Mouse (Mus musculus): ENCODE results near the gene Limd2. TPM values are rescaled to one million over a fixed set of nuclear protein-coding genes. Genes with fewer than 3 reads are reported as not detected.
"Not testable (repeated sequence)": the region's sequence is repeated elsewhere in the genome, so short reads cannot be mapped to it uniquely, and the experiment has no call there.

The Limd2 gene
- polyA plus RNA-seq, 1 experiment, result 67.7 TPM

GRCm38 (mm10) chr11:106134580-106135528 lies 25.8 kb downstream of the Limd2 start:
- Histone ChIP-seq H3K79me2 (ENCODE audit: control insufficient read depth, insufficient read depth) (no peaks in the 10 kb centered on the region), H3K79me3 (ENCODE audit: low read depth) (no peaks in the 10 kb centered on the region), H3ac (ENCODE audit: control insufficient read depth, insufficient read length, low read depth) (no peak overlapping the region), H3K36me3 (ENCODE audit: control insufficient read depth, insufficient read depth) (peaks cover 40% of the 10 kb centered on the region), H3K4me3 (ENCODE audit: insufficient read depth, poor library complexity, severe bottlenecking) (no peak overlapping the region), H3K27me3 (ENCODE audit: control insufficient read depth, insufficient read depth, insufficient read length) (no peaks in the 10 kb centered on the region)
- TF ChIP-seq MYOG (IDR thresholded peaks at IDR 0.05; ENCODE audit: control insufficient read depth, extremely low read depth, insufficient read length) (no peak), FOSL1 (IDR thresholded peaks at IDR 0.05; ENCODE audit: insufficient read depth, low read length, poor library complexity, severe bottlenecking) (no peak), USF1 (IDR thresholded peaks at IDR 0.05; ENCODE audit: low read depth) (no peak), MAX (IDR thresholded peaks at IDR 0.05) (no peak), MYOD1 (IDR thresholded peaks at IDR 0.05; ENCODE audit: control insufficient read depth, insufficient read length, low read depth) (no peak), CTCF (IDR thresholded peaks at IDR 0.05; ENCODE audit: control insufficient read depth, insufficient read depth, insufficient read length) (no peak), CEBPB (IDR thresholded peaks at IDR 0.05; ENCODE audit: low read depth) (no peak)

- Histone ChIP-seq H3K27me3 (ENCODE audit: control insufficient read depth, insufficient read depth, insufficient read length) (no peaks in the 10 kb centered on the region), H3K79me3 (ENCODE audit: low read depth) (no peaks in the 10 kb centered on the region), H3K36me3 (ENCODE audit: control insufficient read depth, insufficient read depth) (peaks cover 54% of the 10 kb centered on the region), H3K4me3 (ENCODE audit: insufficient read depth, poor library complexity, severe bottlenecking) (no peak overlapping the region), H3K79me2 (ENCODE audit: control insufficient read depth, insufficient read depth) (no peaks in the 10 kb centered on the region), H3ac (ENCODE audit: control insufficient read depth, insufficient read length, low read depth) (no peak overlapping the region)
- TF ChIP-seq CEBPB (IDR thresholded peaks at IDR 0.05; ENCODE audit: low read depth), result no peak
- TF ChIP-seq CTCF (IDR thresholded peaks at IDR 0.05; ENCODE audit: control insufficient read depth, insufficient read depth, insufficient read length), result no peak
- no peak for TF ChIP-seq MAX (IDR thresholded peaks at IDR 0.05)
Observed at GRCm38 (mm10) chr11:106132516-106132915, 28.1 kb downstream of the Limd2 start.

- Histone ChIP-seq H3K79me2 (ENCODE audit: control insufficient read depth, insufficient read depth) (no peaks in the 10 kb centered on the region), H3K27me3 (ENCODE audit: control insufficient read depth, insufficient read depth, insufficient read length) (no peaks in the 10 kb centered on the region), H3ac (ENCODE audit: control insufficient read depth, insufficient read length, low read depth) (no peak overlapping the region), H3K79me3 (ENCODE audit: low read depth) (no peaks in the 10 kb centered on the region), H3K4me3 (ENCODE audit: insufficient read depth, poor library complexity, severe bottlenecking) (no peak overlapping the region), H3K36me3 (ENCODE audit: control insufficient read depth, insufficient read depth) (peaks cover 67% of the 10 kb centered on the region)
- no peak for TF ChIP-seq MYOD1 (IDR thresholded peaks at IDR 0.05; ENCODE audit: control insufficient read depth, insufficient read length, low read depth)
- TF ChIP-seq MAX (IDR thresholded peaks at IDR 0.05), result no peak
- no peak for TF ChIP-seq MYOG (IDR thresholded peaks at IDR 0.05; ENCODE audit: control insufficient read depth, extremely low read depth, insufficient read length)
- no peak for TF ChIP-seq FOSL1 (IDR thresholded peaks at IDR 0.05; ENCODE audit: insufficient read depth, low read length, poor library complexity, severe bottlenecking)
- TF ChIP-seq CEBPB (IDR thresholded peaks at IDR 0.05; ENCODE audit: low read depth), result no peak
Observed at GRCm38 (mm10) chr11:106129477-106129876, 31.2 kb downstream of the Limd2 start.

GRCm38 (mm10) chr11:106126727-106127373 lies 33.8 kb downstream of the Limd2 start:
- not testable (repeated sequence) for H3K79me3 ChIP-seq (ENCODE audit: low read depth); H3K79me2 ChIP-seq (ENCODE audit: control insufficient read depth, insufficient read depth); H3ac ChIP-seq (ENCODE audit: control insufficient read depth, insufficient read length, low read depth); H3K4me3 ChIP-seq (ENCODE audit: insufficient read depth, poor library complexity, severe bottlenecking); H3K27me3 ChIP-seq (ENCODE audit: control insufficient read depth, insufficient read depth, insufficient read length)
- H3K36me3 ChIP-seq (ENCODE audit: control insufficient read depth, insufficient read depth), result peaks cover 67% of the 10 kb centered on the region

- Histone ChIP-seq H3K79me2 (ENCODE audit: control insufficient read depth, insufficient read depth) (no peaks in the 10 kb centered on the region), H3K27me3 (ENCODE audit: control insufficient read depth, insufficient read depth, insufficient read length) (no peaks in the 10 kb centered on the region), H3ac (ENCODE audit: control insufficient read depth, insufficient read length, low read depth) (no peak overlapping the region), H3K79me3 (ENCODE audit: low read depth) (no peaks in the 10 kb centered on the region), H3K4me3 (ENCODE audit: insufficient read depth, poor library complexity, severe bottlenecking) (no peak overlapping the region), H3K36me3 (ENCODE audit: control insufficient read depth, insufficient read depth) (peaks cover 67% of the 10 kb centered on the region)
- TF ChIP-seq USF1 (IDR thresholded peaks at IDR 0.05; ENCODE audit: low read depth), result no peak
- no peak for TF ChIP-seq MAX (IDR thresholded peaks at IDR 0.05)
- no peak for TF ChIP-seq MYOG (IDR thresholded peaks at IDR 0.05; ENCODE audit: control insufficient read depth, extremely low read depth, insufficient read length)
- TF ChIP-seq CTCF (IDR thresholded peaks at IDR 0.05; ENCODE audit: control insufficient read depth, insufficient read depth, insufficient read length), result no peak
- TF ChIP-seq MYOD1 (IDR thresholded peaks at IDR 0.05; ENCODE audit: control insufficient read depth, insufficient read length, low read depth), result no peak
- no peak for TF ChIP-seq FOSL1 (IDR thresholded peaks at IDR 0.05; ENCODE audit: insufficient read depth, low read length, poor library complexity, severe bottlenecking)
Observed at GRCm38 (mm10) chr11:106125827-106126226, 34.8 kb downstream of the Limd2 start.

- H3ac ChIP-seq (ENCODE audit: control insufficient read depth, insufficient read length, low read depth), result no peak overlapping the region
- no peak overlapping the region for H3K4me3 ChIP-seq (ENCODE audit: insufficient read depth, poor library complexity, severe bottlenecking)
- H3K79me3 ChIP-seq (ENCODE audit: low read depth), result no peaks in the 10 kb centered on the region
- TF ChIP-seq USF1 (IDR thresholded peaks at IDR 0.05; ENCODE audit: low read depth), result no peak
- TF ChIP-seq MYOG (IDR thresholded peaks at IDR 0.05; ENCODE audit: control insufficient read depth, extremely low read depth, insufficient read length), result no peak
- peaks cover 57% of the 10 kb centered on the region for H3K36me3 ChIP-seq (ENCODE audit: control insufficient read depth, insufficient read depth)
- H3K79me2 ChIP-seq (ENCODE audit: control insufficient read depth, insufficient read depth), result no peaks in the 10 kb centered on the region
- no peaks in the 10 kb centered on the region for H3K27me3 ChIP-seq (ENCODE audit: control insufficient read depth, insufficient read depth, insufficient read length)
Observed at GRCm38 (mm10) chr11:106124784-106125183, 35.9 kb downstream of the Limd2 start.
